Mouse (Mus musculus) stomach, postnatal 0 days (tissue): ENCODE results near the gene Dock11.

ENCODE experiments used
- CTCF ChIP-seq: IDR thresholded peaks from 2 replicates; pipeline ENCODE4 v1.5.1; 2016; ENCODE audit warnings: antibody characterized with exemption, low read depth, mild to moderate bottlenecking, moderate library complexity
- EP300 ChIP-seq: optimal IDR thresholded peaks from 2 replicates; pipeline ENCODE3; 2016; ENCODE audit warnings: antibody characterized with exemption

GRCm38 (mm10) chrX:35924705-35925264 is 36.2 kb downstream of the Dock11 start:
- TF ChIP-seq CTCF (no peak), EP300 (no peak)
